Mouse (Mus musculus) embryonic fibroblast, embryonic 13.5 days (primary cell): ENCODE measurements around the gene Evi5.

Experiments
- CTCF ChIP-seq: IDR thresholded peaks from 2 replicates; pipeline ENCODE4 v1.5.1; 2011; ENCODE audit warnings: mild to moderate bottlenecking, control low read depth, low read length, moderate library complexity, borderline replicate concordance; ENCODE audit not compliant: insufficient read depth
- POLR2A ChIP-seq: IDR thresholded peaks from 2 replicates; pipeline ENCODE4 v1.6.1; 2011; ENCODE audit warnings: low read depth, mild to moderate bottlenecking, control low read depth, low read length, moderate library complexity

GRCm38 (mm10) chr5:107721638-107722011 lies 153.3 kb downstream of the Evi5 start:
- TF ChIP-seq CTCF (no peak), POLR2A (no peak)
